Mouse (Mus musculus): ENCODE data around the gene Gm3248. TPM values are rescaled to one million over a fixed set of nuclear protein-coding genes. Genes with fewer than 3 reads are reported as not detected.
"Not testable (repeated sequence)": the region's sequence is repeated elsewhere in the genome, so short reads cannot be mapped to it uniquely, and the experiment has no call there.

Gene Gm3248
- total RNA-seq (2015) (not detected in 2 replicates), total RNA-seq (2017) (not detected in 2 replicates)

DNA sequence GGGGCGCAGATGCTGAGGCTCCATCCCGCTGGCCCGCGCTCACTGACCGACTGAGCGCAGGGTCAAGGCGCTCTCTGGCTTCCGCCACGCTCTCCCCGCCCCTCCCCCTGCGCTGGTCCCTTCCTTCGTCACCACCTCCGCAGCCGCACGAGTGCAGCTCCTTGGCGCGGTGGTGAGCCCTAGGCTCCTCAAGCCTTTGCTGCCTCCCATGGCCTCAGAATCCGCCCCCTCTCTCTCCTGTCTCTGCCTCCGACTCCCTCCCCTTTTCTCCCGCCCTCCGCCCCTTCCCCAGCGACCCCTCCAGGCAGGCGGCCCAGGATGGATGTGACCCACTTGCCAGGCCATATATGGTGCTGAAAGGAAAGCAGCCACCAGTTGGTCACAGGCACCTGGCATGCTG, at the start of gene Gm3248:
Gene Gm3248, minus strand, starts transcription at position 111 of the 400 bp plus-strand sequence.
- not testable (repeated sequence) for ATAC-seq (ENCODE audit: poor library complexity, severe bottlenecking)

- ATAC-seq (ENCODE audit: poor library complexity, severe bottlenecking), result not testable (repeated sequence)
Observed at GRCm38 (mm10) chr14:5987136-5987535, 25.6 kb upstream of the Gm3248 start.

GRCm38 (mm10) chr14:5979037-5979436, 17.5 kb upstream of the Gm3248 start, which contains the start of gene Gm3453:
Gm3453 (minus strand) TSS chr14:5979137.
- ATAC-seq (ENCODE audit: poor library complexity, severe bottlenecking), result not testable (repeated sequence)

DNA sequence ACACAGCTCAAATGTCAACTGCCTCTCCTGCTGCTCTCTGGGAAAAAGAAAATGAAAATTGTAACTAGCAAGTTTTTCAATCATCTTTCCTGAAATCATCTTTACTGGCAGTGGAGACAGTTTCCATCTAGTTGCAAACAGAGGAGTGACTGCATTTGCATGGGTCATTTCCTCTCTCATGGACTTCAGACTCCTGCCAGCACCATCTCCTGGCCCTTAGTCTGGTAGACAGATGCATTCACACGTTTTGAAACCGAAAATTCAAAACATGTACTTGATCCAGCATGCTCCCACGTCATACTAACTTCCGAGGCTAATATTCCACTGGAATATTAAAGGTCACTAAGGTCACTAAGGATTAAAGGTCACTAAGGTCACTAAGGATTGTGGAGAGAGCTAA, 896 bp upstream of the Gm3248 start:
- ATAC-seq (ENCODE audit: poor library complexity, severe bottlenecking), result not testable (repeated sequence)

- not testable (repeated sequence) for ATAC-seq (ENCODE audit: poor library complexity, severe bottlenecking)
Observed at GRCm38 (mm10) chr14:5961102-5961501, 443 bp downstream of the Gm3248 start.

DNA sequence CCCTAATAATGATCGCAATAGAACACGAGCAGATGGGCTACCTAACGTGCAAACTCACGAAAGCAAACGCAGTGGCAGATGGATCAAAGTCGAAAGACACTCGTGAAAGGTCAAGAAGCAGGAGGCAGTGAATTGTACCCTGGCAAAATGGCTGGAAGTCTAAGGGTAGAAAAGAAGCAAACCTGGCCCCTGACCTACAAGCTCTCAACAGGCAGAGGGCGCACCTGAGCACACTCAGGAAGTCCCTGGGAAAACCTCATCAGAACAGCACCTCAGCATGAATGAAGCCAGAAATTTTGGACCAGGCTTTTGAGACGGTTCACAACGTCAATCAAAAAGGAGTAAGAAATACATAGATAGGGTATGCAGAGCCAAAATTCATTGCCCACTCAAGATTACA, 1.1 kb downstream of the Gm3248 start:
- not testable (repeated sequence) for ATAC-seq (ENCODE audit: poor library complexity, severe bottlenecking)

DNA sequence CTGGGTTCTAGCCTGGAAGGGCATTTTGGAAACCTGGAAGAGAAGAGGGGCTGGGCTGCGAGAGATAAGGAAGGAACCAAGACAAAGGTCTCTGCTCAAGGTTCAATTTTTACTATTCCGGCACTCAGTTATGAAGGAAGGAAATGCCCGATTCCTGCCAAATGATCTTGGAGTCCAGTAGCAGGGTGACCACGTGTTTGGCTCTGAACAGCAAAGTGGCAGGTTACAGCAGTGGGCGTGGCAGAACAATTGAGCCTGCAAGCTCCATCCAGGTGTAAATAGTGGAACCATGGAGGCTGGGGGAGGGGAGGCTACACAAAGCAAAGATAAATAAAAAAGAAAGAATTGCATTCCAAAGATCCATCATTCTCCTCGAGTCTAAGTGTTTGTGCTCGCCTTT, 38.3 kb downstream of the Gm3248 start:
- not testable (repeated sequence) for ATAC-seq (ENCODE audit: poor library complexity, severe bottlenecking)

GRCm38 (mm10) chr14:5918330-5918942, 43.1 kb downstream of the Gm3248 start:
- not testable (repeated sequence) for ATAC-seq (ENCODE audit: poor library complexity, severe bottlenecking)

DNA sequence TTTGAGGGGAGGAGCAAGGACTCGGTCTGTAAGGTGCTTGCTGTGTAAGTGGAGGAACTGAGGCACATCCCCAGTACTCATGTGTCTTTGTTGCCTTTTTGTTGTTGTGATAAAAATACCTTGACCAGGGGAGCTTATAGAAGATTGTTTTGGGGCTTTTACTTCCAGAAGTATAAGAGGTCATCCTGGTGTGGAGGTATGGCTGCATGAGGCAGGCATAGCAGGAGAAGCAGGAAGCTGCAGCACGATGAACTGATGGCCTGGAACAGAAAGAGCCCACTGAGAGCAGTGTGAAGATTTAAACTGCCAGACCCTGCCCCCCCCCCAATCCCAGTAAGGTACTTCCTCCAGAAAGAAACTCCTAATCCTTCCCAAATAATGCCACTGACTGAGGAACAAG, 47.8 kb downstream of the Gm3248 start:
- not testable (repeated sequence) for ATAC-seq (ENCODE audit: poor library complexity, severe bottlenecking)

Other genes starting within 250 kb of the Gm3248 start
- not detected in 2 replicates for gene Gm3373, start 220.2 kb downstream of the Gm3248 start, total RNA-seq (2015)
- not detected in 2 replicates for gene Gm3373, start 220.2 kb downstream of the Gm3248 start, total RNA-seq (2017)
- 0.21 TPM in 1 of 2 replicates, not detected in the other for gene Gm3383, start 153.8 kb downstream of the Gm3248 start, total RNA-seq (2015)
- gene Gm3383, start 153.8 kb downstream of the Gm3248 start, total RNA-seq (2017), result not detected in 2 replicates
- gene Gm3424, start 131.4 kb downstream of the Gm3248 start, total RNA-seq (2015), result not detected in 2 replicates
- not detected in 2 replicates for gene Gm3424, start 131.4 kb downstream of the Gm3248 start, total RNA-seq (2017)
- gene Gm8237, start 81.4 kb downstream of the Gm3248 start, total RNA-seq (2015), result not detected in 2 replicates
- not detected in 2 replicates for gene Gm8237, start 81.4 kb downstream of the Gm3248 start, total RNA-seq (2017)
- not detected in 2 replicates for gene Gm3453, start 17.4 kb upstream of the Gm3248 start, total RNA-seq (2015)
- gene Gm3453, start 17.4 kb upstream of the Gm3248 start, total RNA-seq (2017), result not detected in 2 replicates
- gene Gm6337, start 96.5 kb upstream of the Gm3248 start, total RNA-seq (2015), result not detected in 2 replicates
- not detected in 2 replicates for gene Gm6337, start 96.5 kb upstream of the Gm3248 start, total RNA-seq (2017)
- not detected in 2 replicates for gene Gm8206, start 132.2 kb upstream of the Gm3248 start, total RNA-seq (2015)
- gene Gm8206, start 132.2 kb upstream of the Gm3248 start, total RNA-seq (2017), result not detected in 2 replicates
- gene Gm3468, start 146.9 kb upstream of the Gm3248 start, total RNA-seq (2015), result not detected in 2 replicates
- not detected in 2 replicates for gene Gm3468, start 146.9 kb upstream of the Gm3248 start, total RNA-seq (2017)
- not detected in 2 replicates for gene Gm3476, start 164.1 kb upstream of the Gm3248 start, total RNA-seq (2015)
- gene Gm3476, start 164.1 kb upstream of the Gm3248 start, total RNA-seq (2017), result not detected in 2 replicates